Mouse (Mus musculus) ES-E14 (cell line): Measurements from ENCODE around the gene Oxct1. TPM values are rescaled to one million over a fixed set of nuclear protein-coding genes. Genes with fewer than 3 reads are reported as not detected.

ENCODE experiments used
- DNase-seq: peaks from one replicate; pipeline ENCODE4 v3.0.0-alpha.2; 2013; ENCODE audit warnings: low read depth, low spot score
- H3K27ac ChIP-seq: 2 replicates; pipeline ENCODE4 v1.5.1; 2012; ENCODE audit warnings: low read depth, mild to moderate bottlenecking, low read length, moderate library complexity, mixed read lengths; ENCODE audit not compliant: poor library complexity, insufficient read depth, severe bottlenecking
- H3K36me3 ChIP-seq: 2 replicates; pipeline ENCODE4 v1.6.1; 2012; ENCODE audit warnings: mild to moderate bottlenecking, low read length, moderate library complexity, mixed read lengths; ENCODE audit not compliant: control insufficient read depth, poor library complexity, insufficient read depth, severe bottlenecking
- H3K4me1 ChIP-seq, 2 experiments: fragments of 150-350 bp in 1 of 2; sonication (generic) in 1 of 2; 2 replicates each; pipeline ENCODE4 v1.6.1; 2012; ENCODE audit warnings: low read length in 2 of 2, mild to moderate bottlenecking in 1 of 2, mixed read lengths in 1 of 2; ENCODE audit not compliant: control insufficient read depth in 2 of 2, insufficient read depth in 2 of 2, poor library complexity in 1 of 2
- H3K4me3 ChIP-seq, 2 experiments: fragments of 150-350 bp in 1 of 2; sonication (generic) in 1 of 2; 2 replicates each; pipeline ENCODE4 v1.5.1; 2012; ENCODE audit warnings: low read length in 2 of 2, low read depth in 1 of 2, mild to moderate bottlenecking in 1 of 2, mixed read lengths in 1 of 2; ENCODE audit not compliant: insufficient read depth in 1 of 2, poor library complexity in 1 of 2, severe bottlenecking in 1 of 2
- H3K9ac ChIP-seq: 2 replicates; pipeline ENCODE4 v1.6.1; 2012; ENCODE audit warnings: low read depth, mild to moderate bottlenecking, low read length, mixed read lengths; ENCODE audit not compliant: poor library complexity, insufficient read depth, severe bottlenecking
- H3K9me3 ChIP-seq: fragments of 150-350 bp; sonication (generic); 2 replicates; pipeline ENCODE4 v1.6.1; 2012; ENCODE audit warnings: low read depth, mild to moderate bottlenecking, low read length; ENCODE audit not compliant: control insufficient read depth, insufficient read depth
- CHD2 ChIP-seq: IDR thresholded peaks from 2 replicates; pipeline ENCODE4 v1.6.1; 2014; ENCODE audit warnings: mild to moderate bottlenecking, low read depth, low read length, inconsistent platforms
- HCFC1 ChIP-seq: IDR thresholded peaks from 2 replicates; pipeline ENCODE4 v1.6.1; 2012; ENCODE audit warnings: low read length, inconsistent platforms, borderline replicate concordance; ENCODE audit not compliant: insufficient read depth
- MAFK ChIP-seq: IDR thresholded peaks from 2 replicates; pipeline ENCODE4 v1.6.1; 2014; ENCODE audit warnings: mild to moderate bottlenecking, low read depth, low read length, inconsistent platforms; ENCODE audit not compliant: insufficient read depth
- ZC3H11A ChIP-seq: IDR thresholded peaks from 2 replicates; pipeline ENCODE4 v1.6.1; 2012; ENCODE audit warnings: low read depth, mild to moderate bottlenecking, inconsistent platforms, low read length, borderline replicate concordance
- ZNF384 ChIP-seq: IDR thresholded peaks from 2 replicates; pipeline ENCODE4 v1.6.1; 2012; ENCODE audit warnings: low read depth, low read length, inconsistent platforms
- in situ Hi-C, 2 experiments: fragments of 600-800 bp; cut with MboI; formaldehyde crosslinking; loops; one replicate each; pipeline ENCODE4 v1.15.1; 2025; ENCODE audit warnings: low sequenced_read_pairs in 2 of 2, inconsistent platforms in 1 of 2; ENCODE audit not compliant: unreplicated experiment in 2 of 2
- total RNA-seq: library from RNA; depleted of rRNA; stranded (reverse); fragments of 300-350 nt; gene quantifications from 2 replicates; pipeline ENCODE4 v1.2.3, GENCODE M21; 2012

Oxct1 gene
- total RNA-seq, 1 experiment, result 53.4 TPM

DNA sequence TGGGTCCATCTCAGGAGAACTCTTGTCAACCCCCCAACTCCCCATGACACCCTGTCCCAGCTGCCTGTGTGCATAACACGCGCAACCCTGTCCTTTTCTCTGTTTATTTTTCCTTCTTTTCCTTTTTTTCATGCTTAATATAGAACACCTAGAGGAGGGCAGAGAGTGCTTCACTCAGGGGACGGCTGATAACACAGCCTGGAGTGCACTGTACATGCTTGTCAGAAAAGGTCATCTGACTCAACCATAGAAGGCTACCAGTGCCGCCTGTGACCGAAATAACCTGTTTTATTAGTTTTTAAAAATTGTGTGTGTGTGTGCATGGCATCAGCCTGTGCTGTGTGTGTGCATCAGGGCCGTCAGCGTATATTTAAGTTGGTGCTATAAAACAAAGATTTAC lies 37.8 kb downstream of the Oxct1 start:
- no peak overlapping the region for H3K9ac ChIP-seq
- in situ Hi-C loops, result no loop called here
- no peak for DNase-seq
- no peak overlapping the region for H3K4me3 ChIP-seq
- no peaks in the 10 kb centered on the region for H3K4me1 ChIP-seq
- no peak for TF ChIP-seq HCFC1
- TF ChIP-seq CHD2, result no peak
- TF ChIP-seq MAFK, result no peak
- TF ChIP-seq ZNF384, result no peak
- no peak for TF ChIP-seq ZC3H11A
- H3K9me3 ChIP-seq, result no peaks in the 10 kb centered on the region
- no peak overlapping the region for H3K27ac ChIP-seq
- H3K36me3 ChIP-seq, result peaks cover 2% of the 10 kb centered on the region; the same call in 1 of the 2 replicates

GRCm38 (mm10) chr15:4064694-4065093 lies 38.5 kb downstream of the Oxct1 start:
- in situ Hi-C loops, result no loop called here

DNA sequence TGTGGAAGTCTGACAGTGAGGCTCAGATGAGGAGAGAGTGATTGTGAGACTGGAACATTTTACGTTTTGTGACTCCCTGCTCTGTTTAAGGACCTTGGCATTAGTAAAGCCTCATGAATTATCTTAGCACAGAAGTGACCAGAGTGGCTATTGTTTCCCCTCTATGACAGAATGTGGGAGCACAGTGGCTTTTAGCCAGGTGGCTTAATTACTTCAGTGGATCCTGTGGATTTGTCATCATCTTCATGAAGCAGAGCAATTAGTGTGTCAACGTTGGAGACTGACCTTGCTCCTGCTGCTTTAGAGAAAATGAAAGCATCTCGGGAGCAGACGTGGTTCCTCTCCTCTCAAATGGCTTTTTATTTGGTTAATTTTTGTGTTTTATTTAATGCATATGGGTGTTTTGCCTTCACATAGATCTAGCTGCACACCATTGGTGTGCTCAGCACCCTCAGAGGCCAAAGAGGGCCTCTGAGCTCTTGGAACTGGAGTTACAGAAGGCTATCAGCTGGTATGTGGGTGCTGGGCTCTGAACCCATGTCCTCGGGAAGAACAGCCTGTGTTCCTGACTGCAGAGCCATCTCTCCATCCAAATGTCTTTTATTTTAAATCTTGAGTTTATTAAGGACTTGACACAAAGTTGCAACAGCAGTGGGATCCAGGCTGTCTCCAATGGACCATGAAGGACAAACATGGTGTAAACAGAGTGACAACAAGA lies 41.2 kb downstream of the Oxct1 start:
- no peak for TF ChIP-seq CHD2
- no peak for TF ChIP-seq ZNF384
- TF ChIP-seq ZC3H11A, result no peak
- no peak for TF ChIP-seq MAFK
- no peak for TF ChIP-seq HCFC1
- no peak for DNase-seq
- Histone ChIP-seq H3K36me3 (no peaks in the 10 kb centered on the region; the same call in 1 of the 2 replicates), H3K4me1 (no peaks in the 10 kb centered on the region), H3K9ac (no peak overlapping the region), H3K27ac (no peak overlapping the region), H3K9me3 (no peaks in the 10 kb centered on the region), H3K4me3 (no peak overlapping the region)
- in situ Hi-C loops, result no loop called here

More at GRCm38 (mm10) chr15:4064694-4065093, 38.5 kb downstream of the Oxct1 start:
- Histone ChIP-seq H3K4me3 (no peak overlapping the region), H3K4me1 (no peaks in the 10 kb centered on the region), H3K27ac (no peak overlapping the region), H3K36me3 (no peaks in the 10 kb centered on the region; the same call in 1 of the 2 replicates), H3K9ac (no peak overlapping the region), H3K9me3 (no peaks in the 10 kb centered on the region)
- TF ChIP-seq HCFC1 (no peak), ZC3H11A (no peak), MAFK (no peak), CHD2 (no peak), ZNF384 (no peak)
- no peak for DNase-seq

- Histone ChIP-seq H3K36me3 (no peaks in the 10 kb centered on the region), H3K4me3 (no peak overlapping the region), H3K27ac (no peak overlapping the region), H3K9ac (no peak overlapping the region), H3K4me1 (no peaks in the 10 kb centered on the region), H3K9me3 (no peaks in the 10 kb centered on the region; the same call in 1 of the 2 replicates)
- no peak for DNase-seq
- no peak for TF ChIP-seq ZC3H11A
- TF ChIP-seq HCFC1, result no peak
- TF ChIP-seq ZNF384, result no peak
- no peak for TF ChIP-seq CHD2
- TF ChIP-seq MAFK, result no peak
- in situ Hi-C loops, result no loop called here
These were observed 51.8 kb downstream of the Oxct1 start for GRCm38 (mm10) chr15:4077978-4078377.

- no peaks in the 10 kb centered on the region for H3K36me3 ChIP-seq
- no peak overlapping the region for H3K9ac ChIP-seq
- in situ Hi-C loops, result no loop called here
- DNase-seq, result no peak
- H3K4me1 ChIP-seq, result no peaks in the 10 kb centered on the region
- H3K9me3 ChIP-seq, result no peaks in the 10 kb centered on the region; the same call in 1 of the 2 replicates
- TF ChIP-seq ZNF384 (no peak), ZC3H11A (no peak), MAFK (no peak), CHD2 (no peak), HCFC1 (no peak)
- H3K27ac ChIP-seq, result no peak overlapping the region
- H3K4me3 ChIP-seq, result no peak overlapping the region
These were observed 52.6 kb downstream of the Oxct1 start for GRCm38 (mm10) chr15:4078785-4079184.
